Mouse (Mus musculus): Measurements from ENCODE around the gene Cnmd.

DNA sequence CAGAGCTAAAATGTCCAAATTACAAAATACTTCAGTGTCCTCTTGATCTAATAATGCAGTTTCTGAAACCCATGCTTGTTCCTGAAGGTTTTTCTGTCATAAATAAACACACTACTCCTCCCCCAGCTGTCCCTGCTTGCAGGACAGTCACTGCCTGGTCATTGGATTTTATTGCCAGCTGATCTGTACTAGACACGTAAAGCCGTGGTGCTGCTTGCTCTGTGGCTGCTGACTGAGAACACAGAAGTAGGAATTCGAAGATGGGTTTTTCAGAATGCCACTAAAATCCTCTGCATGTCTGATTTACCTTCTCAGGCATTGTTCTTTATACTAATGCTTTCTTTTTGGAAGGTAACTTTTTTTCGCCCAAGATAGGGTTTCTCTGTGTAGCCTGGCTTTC, 25.2 kb downstream of the Cnmd start:
- TF ChIP-seq CTCF (conservative IDR thresholded peaks at IDR 0.05 in 1 of 2, IDR thresholded peaks at IDR 0.05 in 1 of 2; ENCODE audit: low read depth in 2 of 2, low read length in 2 of 2) (no peak), RCOR1 (conservative IDR thresholded peaks at IDR 0.05; ENCODE audit: low read depth, low read length) (no peak), EP300 (IDR thresholded peaks at IDR 0.05; ENCODE audit: low read length) (no peak), CHD1 (IDR thresholded peaks at IDR 0.05; ENCODE audit: low read depth, low read length) (no peak)
